Mouse (Mus musculus) limb, embryonic 14.5 days (tissue): ENCODE measurements at regions not wholly inside any gene's neighbourhood (a gene's known extent, or its start where the extent isn't known, plus 50 kb on each side); places are given as distances from the start of the nearest gene placed in this dataset.

Experiments
- ATAC-seq: fragments of 200-750 bp; cut with Nextera tagmentation; 2 replicates; pipeline ENCODE4 v1.8.0; 2017; ENCODE audit warnings: low read depth, moderate number of reproducible peaks, moderate TSS enrichment; ENCODE audit not compliant: low FRiP score
- DNase-seq: peaks from one replicate; pipeline ENCODE4 v3.0.0-alpha.2; 2015; ENCODE audit warnings: low spot score
- H3K27ac ChIP-seq: fragments of 300-500 bp; sonication (generic); replicated peaks from 2 replicates; pipeline ENCODE4 v1.5.1; 2014; ENCODE audit warnings: low read depth, mild to moderate bottlenecking, low read length, moderate library complexity, mixed read lengths
- H3K27me3 ChIP-seq: fragments of 300-500 bp; sonication (generic); 2 replicates; pipeline ENCODE4 v1.6.1; 2014; ENCODE audit warnings: low read length, mixed read lengths; ENCODE audit not compliant: control insufficient read depth, insufficient read depth
- H3K36me3 ChIP-seq: fragments of 300-500 bp; sonication (generic); 2 replicates; pipeline ENCODE4 v1.6.1; 2014; ENCODE audit warnings: mild to moderate bottlenecking, low read length, moderate library complexity, mixed read lengths; ENCODE audit not compliant: control insufficient read depth, insufficient read depth
- H3K4me1 ChIP-seq: fragments of 300-500 bp; sonication (generic); 2 replicates; pipeline ENCODE4 v1.6.1; 2014; ENCODE audit warnings: antibody characterized with exemption, low read length, mixed read lengths; ENCODE audit not compliant: control insufficient read depth, insufficient read depth
- H3K4me2 ChIP-seq: fragments of 300-500 bp; sonication (generic); replicated peaks from 2 replicates; pipeline ENCODE4 v1.6.1; 2014; ENCODE audit warnings: low read depth, mild to moderate bottlenecking, low read length, moderate library complexity; ENCODE audit not compliant: severe bottlenecking
- H3K4me3 ChIP-seq: fragments of 300-500 bp; sonication (generic); replicated peaks from 2 replicates; pipeline ENCODE4 v1.5.1; 2014; ENCODE audit warnings: low read length
- H3K9ac ChIP-seq: fragments of 300-500 bp; sonication (generic); 2 replicates; pipeline ENCODE4 v1.6.1; 2014; ENCODE audit warnings: mild to moderate bottlenecking, low read depth, low read length, moderate library complexity; ENCODE audit not compliant: severe bottlenecking
- H3K9me3 ChIP-seq: fragments of 300-500 bp; sonication (generic); 2 replicates; pipeline ENCODE4 v1.6.1; 2016; ENCODE audit warnings: low read length; ENCODE audit not compliant: control insufficient read depth
- POLR2A ChIP-seq: fragments of 200-500 bp; IDR thresholded peaks from 2 replicates; pipeline ENCODE4 v1.8.0; 2012; ENCODE audit warnings: inconsistent platforms, mild to moderate bottlenecking, moderate library complexity, borderline replicate concordance; ENCODE audit not compliant: insufficient read depth, insufficient read length; ENCODE audit errors: extremely low read depth
- WGBS: fragments of 180-500 bp; shearing (Covaris S2); extraction: QIAGEN DNeasy Blood & Tissue Kit; methylation state at CpG from one replicate; pipeline ENCODE4 v1.1.7; 2014; 5-methylcytosine and 5-hydroxymethylcytosine counted together

DNA sequence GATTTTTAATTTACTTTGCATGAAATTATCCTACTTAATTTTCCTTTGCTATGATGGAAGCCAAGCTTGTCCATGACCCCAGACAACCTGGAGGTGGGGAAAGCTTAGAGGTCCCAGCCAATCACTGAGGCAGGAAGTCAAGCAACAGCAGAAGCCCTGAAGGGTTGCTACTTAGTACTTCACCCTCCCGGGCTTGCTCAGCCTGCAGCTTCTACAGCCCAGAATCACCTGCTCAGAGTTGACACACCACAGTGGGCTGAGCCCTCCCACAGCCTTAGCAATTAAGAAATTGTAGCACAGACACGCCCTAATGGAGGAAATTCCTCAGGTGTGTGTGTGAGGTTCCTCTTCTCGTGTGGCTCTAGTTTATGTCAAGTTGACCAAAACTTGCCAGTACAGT, 209.9 kb upstream of the Hs6st1 start:
- TF ChIP-seq POLR2A, result no peak
- no peak for DNase-seq

DNA sequence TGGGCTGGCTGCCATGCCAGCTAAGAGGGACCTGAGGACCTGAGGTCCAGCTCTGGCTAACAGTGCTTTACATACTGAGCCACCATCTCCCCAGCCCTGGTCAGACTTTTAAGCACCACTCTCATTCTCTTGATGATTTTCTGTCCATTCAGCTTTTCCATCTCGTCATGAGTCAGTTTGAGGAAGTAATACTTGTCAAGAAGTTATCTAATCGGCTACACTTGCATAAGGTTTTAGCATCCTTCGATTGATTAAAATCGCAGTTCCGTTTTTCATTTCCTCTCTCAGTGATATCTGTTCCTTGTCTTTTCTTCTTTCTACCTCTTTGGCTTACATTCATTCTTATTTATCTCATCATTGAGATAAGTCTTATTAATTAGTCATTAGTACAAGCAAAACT, 207.4 kb upstream of the Hs6st1 start:
- ATAC-seq, result no peak
- TF ChIP-seq POLR2A, result no peak
- H3K4me2 ChIP-seq, result no peak overlapping the region
- H3K9ac ChIP-seq, result no peak overlapping the region
- WGBS, result 89% methylated on average over 5 of the region's 5 CpGs
- no peak overlapping the region for H3K4me3 ChIP-seq
- no peaks in the 10 kb centered on the region for H3K9me3 ChIP-seq
- H3K27me3 ChIP-seq, result no peaks in the 10 kb centered on the region
- DNase-seq, result no peak
- peaks cover 3% of the 10 kb centered on the region; the same call in 1 of the 2 replicates for H3K4me1 ChIP-seq
- H3K27ac ChIP-seq, result no peak overlapping the region
- no peaks in the 10 kb centered on the region for H3K36me3 ChIP-seq

More for the DNA sequence above, 209.9 kb upstream of the Hs6st1 start:
- no peak overlapping the region for H3K9ac ChIP-seq
- H3K4me1 ChIP-seq, result peaks cover 3% of the 10 kb centered on the region; the same call in 1 of the 2 replicates
- no peak overlapping the region for H3K27ac ChIP-seq
- H3K4me3 ChIP-seq, result no peak overlapping the region
- no peak overlapping the region for H3K4me2 ChIP-seq
- 59% methylated on average over 3 of the region's 3 CpGs for WGBS
- no peaks in the 10 kb centered on the region for H3K36me3 ChIP-seq
- no peaks in the 10 kb centered on the region for H3K27me3 ChIP-seq
- no peak for ATAC-seq
- H3K9me3 ChIP-seq, result no peaks in the 10 kb centered on the region

DNA sequence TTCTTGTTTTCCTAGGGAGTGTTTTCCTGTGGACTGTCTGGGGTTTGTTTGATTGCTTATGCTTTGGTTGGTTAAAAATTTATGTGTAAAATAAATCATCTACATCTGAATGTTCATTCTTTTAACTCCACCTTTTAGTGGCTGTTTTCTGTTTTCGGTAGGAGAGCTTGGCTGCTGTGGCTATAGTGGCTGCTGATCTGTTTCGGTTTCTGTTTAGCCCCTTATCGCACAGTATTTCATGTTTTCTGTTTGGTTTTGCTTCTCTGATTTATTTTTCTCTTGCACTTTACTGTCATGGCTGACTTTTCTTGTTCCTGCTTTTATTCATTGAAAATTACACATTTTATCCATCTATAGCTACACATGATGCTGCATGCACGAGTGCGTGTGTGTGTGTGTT, 206.0 kb upstream of the Hs6st1 start:
- Histone ChIP-seq H3K9ac (no peak overlapping the region), H3K4me1 (peaks cover 3% of the 10 kb centered on the region; the same call in 1 of the 2 replicates), H3K27ac (no peak overlapping the region), H3K36me3 (no peaks in the 10 kb centered on the region), H3K9me3 (no peaks in the 10 kb centered on the region), H3K27me3 (no peaks in the 10 kb centered on the region), H3K4me3 (no peak overlapping the region), H3K4me2 (no peak overlapping the region)
- WGBS, result 79% methylated on average over 5 of the region's 5 CpGs
- no peak for TF ChIP-seq POLR2A
- DNase-seq (no peak), ATAC-seq (no peak)

DNA sequence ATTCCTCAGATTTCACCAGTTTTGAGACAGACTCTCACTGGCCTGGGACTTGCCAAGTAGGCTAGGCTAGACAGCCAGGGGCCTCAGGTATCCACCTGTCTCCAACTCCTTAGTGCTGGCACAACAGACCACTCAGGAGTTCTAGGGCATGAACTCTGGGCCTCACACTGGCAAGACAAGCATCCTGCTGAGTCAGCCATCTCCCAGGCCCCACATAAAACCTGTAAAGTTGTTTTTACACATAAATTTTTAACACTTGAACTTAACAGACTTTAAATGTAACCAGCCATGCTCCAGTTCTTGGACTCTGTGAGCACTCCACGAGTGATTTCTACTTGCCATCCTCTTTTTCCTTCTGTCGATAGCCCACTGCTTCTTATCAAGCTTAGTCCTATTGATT, 205.5 kb upstream of the Hs6st1 start:
- Histone ChIP-seq H3K4me3 (no peak overlapping the region), H3K9me3 (no peaks in the 10 kb centered on the region), H3K4me1 (peaks cover 3% of the 10 kb centered on the region; the same call in 1 of the 2 replicates), H3K9ac (no peak overlapping the region), H3K4me2 (no peak overlapping the region), H3K27me3 (no peaks in the 10 kb centered on the region), H3K36me3 (no peaks in the 10 kb centered on the region), H3K27ac (no peak overlapping the region)
- ATAC-seq (no peak), DNase-seq (no peak)
- WGBS, result 48% methylated on average over 2 of the region's 2 CpGs
- no peak for TF ChIP-seq POLR2A

DNA sequence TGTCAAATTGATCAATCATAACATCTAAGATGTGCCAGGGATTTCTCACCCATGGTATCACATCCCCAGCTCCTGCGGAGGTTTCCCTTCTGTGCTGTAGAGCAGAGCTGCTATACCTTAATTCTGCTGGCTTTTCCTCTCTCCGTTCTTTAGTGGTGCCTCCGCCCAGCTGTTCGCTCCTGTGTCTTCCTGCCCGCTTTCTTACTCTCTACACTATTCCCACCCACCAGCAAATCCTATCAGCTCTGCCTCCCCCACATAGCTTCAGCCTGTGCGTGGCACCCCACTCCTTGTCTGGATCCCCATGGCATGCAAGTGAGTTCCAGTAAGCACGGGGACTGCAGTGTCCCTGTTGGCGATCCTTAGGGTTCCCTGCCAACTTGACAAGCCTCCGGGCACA, 204.0 kb upstream of the Hs6st1 start:
- Histone ChIP-seq H3K9ac (no peak overlapping the region), H3K4me3 (no peak overlapping the region), H3K27ac (no peak overlapping the region), H3K4me1 (peaks cover 3% of the 10 kb centered on the region; the same call in 1 of the 2 replicates), H3K27me3 (no peaks in the 10 kb centered on the region), H3K4me2 (no peak overlapping the region), H3K9me3 (no peaks in the 10 kb centered on the region), H3K36me3 (no peaks in the 10 kb centered on the region)
- ATAC-seq (no peak), DNase-seq (no peak)
- no peak for TF ChIP-seq POLR2A
- 85% methylated on average over 9 of the region's 9 CpGs for WGBS

DNA sequence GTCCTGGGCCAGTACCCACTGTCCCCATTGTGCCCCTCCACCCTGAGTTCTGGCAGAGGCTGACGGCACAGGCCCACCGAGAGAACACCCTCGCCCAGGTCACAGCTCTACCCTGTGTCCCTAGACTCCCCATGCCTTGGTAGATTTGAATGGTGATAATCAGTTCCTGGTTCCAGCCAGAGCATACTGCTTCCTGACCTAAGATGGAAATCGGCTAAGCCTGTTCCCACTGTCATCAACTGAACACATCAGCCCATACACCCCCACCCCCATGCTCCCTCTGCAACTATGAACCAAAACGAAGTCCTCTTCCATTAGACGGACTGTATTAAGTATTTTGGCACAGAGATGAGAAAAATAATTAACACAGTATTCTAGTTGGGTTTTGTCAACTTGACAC, 202.9 kb upstream of the Hs6st1 start:
- WGBS, result 79% methylated on average over 6 of the region's 6 CpGs
- no peak for TF ChIP-seq POLR2A
- H3K9ac ChIP-seq, result no peak overlapping the region
- ATAC-seq (no peak), DNase-seq (no peak)
- no peak overlapping the region for H3K4me2 ChIP-seq
- H3K9me3 ChIP-seq, result no peaks in the 10 kb centered on the region
- H3K4me3 ChIP-seq, result no peak overlapping the region
- no peaks in the 10 kb centered on the region for H3K36me3 ChIP-seq
- peaks cover 6% of the 10 kb centered on the region; the same call in 1 of the 2 replicates for H3K4me1 ChIP-seq
- no peak overlapping the region for H3K27ac ChIP-seq
- H3K27me3 ChIP-seq, result no peaks in the 10 kb centered on the region
